ENCODE assay signal across 11 mouse cellular contexts in genomic region chr3:105047616-105048015, GRCm38 (mm10). TPM values are rescaled to one million over a fixed set of nuclear protein-coding genes. Genes with fewer than 3 reads are reported as not detected.
A peak's percentile ranks its signal among the peaks of the same experiment; 100 is the strongest.
DNase-seq lines count a peak whose midpoint lies in the region; ATAC-seq and TF ChIP-seq lines count a peak whose summit lies in the region.
"Had no signal": no experiment of that assay in that cellular context is flagged by ENCODE, and none has a peak within 500 bp of the region (broad histone marks: within the 10 kb centered on the region; RNA-seq: fewer than 3 reads in every experiment).

No protein-coding gene starts in this region.

- no peak overlapping the region for H3K4me3 ChIP-seq in spleen, adult 2 months (ENCODE audit: extremely low read depth, insufficient read depth, insufficient read length)
- peak overlapping the region; percentile 42 for H3K4me3 ChIP-seq in megakaryocyte, embryonic 14.5 days (replicated peaks)
- H3K4me3 ChIP-seq in midbrain, embryonic 15.5 days: no peak overlapping the region

- H3K36me3 ChIP-seq in spleen, adult 2 months (ENCODE audit: control insufficient read depth, insufficient read depth, low read length): no peaks in the 10 kb centered on the region
- no peaks in the 10 kb centered on the region for H3K36me3 ChIP-seq in megakaryocyte, embryonic 14.5 days (replicated peaks; ENCODE audit: low read length)
- no peaks in the 10 kb centered on the region for H3K36me3 ChIP-seq in midbrain, embryonic 15.5 days (replicated peaks)

- TF ChIP-seq POLR2A in spleen, adult 2 months (IDR thresholded peaks at IDR 0.05; ENCODE audit: low read depth, low read length): no peak

- H3K27me3 ChIP-seq in spleen, adult 2 months (ENCODE audit: control insufficient read depth, insufficient read depth, low read length): peaks cover 4% of the 10 kb centered on the region; the same call in 1 of the 2 replicates
- peaks cover 43% of the 10 kb centered on the region for H3K27me3 ChIP-seq in megakaryocyte, embryonic 14.5 days (replicated peaks)
- H3K27me3 ChIP-seq in midbrain, embryonic 15.5 days (replicated peaks): no peaks in the 10 kb centered on the region

- no peaks in the 10 kb centered on the region for H3K4me1 ChIP-seq in spleen, adult 2 months (ENCODE audit: control insufficient read depth, insufficient read depth, insufficient read length)
- H3K4me1 ChIP-seq in megakaryocyte, embryonic 14.5 days: peaks cover 8% of the 10 kb centered on the region
- peaks cover 68% of the 10 kb centered on the region for H3K4me1 ChIP-seq in midbrain, embryonic 15.5 days

- ATAC-seq in hematopoietic stem cell, adult 5-6 weeks (replicated peaks in 1 of 2; ENCODE audit: insufficient read depth in 1 of 2, low FRiP score in 2 of 2, low TSS enrichment in 1 of 2, low read depth in 1 of 2, poor library complexity in 2 of 2, severe bottlenecking in 2 of 2): 0 out of 4 replicates have a peak, but pooled peaks have one; percentile 24 to 43
- no peak for ATAC-seq in midbrain, embryonic 15.5 days (replicated peaks)

- no peak for TF ChIP-seq CTCF in spleen, adult 2 months (IDR thresholded peaks at IDR 0.05; ENCODE audit: extremely low read depth, insufficient read depth, insufficient read length, insufficient replicate concordance)

- peak overlapping the region; percentile 28 for H3K27ac ChIP-seq in spleen, adult 2 months (ENCODE audit: insufficient read depth, low read length)
- H3K27ac ChIP-seq in midbrain, embryonic 15.5 days: no peak overlapping the region
- H3K27ac ChIP-seq: kidney, postnatal 0 days had no signal

- no peaks in the 10 kb centered on the region for H3K9me3 ChIP-seq in megakaryocyte, embryonic 14.5 days
- no peaks in the 10 kb centered on the region for H3K9me3 ChIP-seq in midbrain, embryonic 15.5 days

- no peak overlapping the region for H3K4me2 ChIP-seq in midbrain, embryonic 15.5 days

- peak; percentile 17 to 24 for DNase-seq in cerebellum, postnatal 14 days
- DNase-seq in cerebellum, adult 11 months: no peak
- no peak for DNase-seq in spleen, adult 2 months (ENCODE audit: low read depth in 1 of 2, low spot score in 2 of 2)
- DNase-seq in spleen, postnatal 4 days (ENCODE audit: low spot score in 2 of 2): no peak
- no peak for DNase-seq in embryo, embryonic 10.5 days (ENCODE audit: low spot score)

- H3K9ac ChIP-seq in midbrain, embryonic 15.5 days: no peak overlapping the region

- WGBS in spleen, adult 2 months: 30% methylated on average over 8 of the region's 8 CpGs
- 85% methylated on average over 8 of the region's 8 CpGs for WGBS in midbrain, embryonic 15.5 days

RNA-seq across cellular contexts. Expression of gene Cttnbp2nl, which starts 5.3 kb away (rescaled TPM):
- 1.3 and 1.6 TPM in 2 replicates for polyA plus RNA-seq in spleen, adult 2 months (2012; rRNA removed)
- 0.35 and 0.81 TPM in 2 replicates for total RNA-seq in hematopoietic stem cell, adult 5-6 weeks (2017)
- polyA plus RNA-seq in megakaryocyte, embryonic 14.5 days (2012; ENCODE audit: insufficient read depth, low replicate concordance): 2.2 TPM in 1 of 2 replicates, not detected in the other
- polyA plus RNA-seq in midbrain, embryonic 15.5 days (2015; fragmentation: Nextera tagmentation; extraction: Ambion mirVana): 60.6 and 60.9 TPM in 2 replicates

RNA-seq across cellular contexts. Expression of gene 4930564D02Rik, which starts 19.0 kb away (rescaled TPM):
- not detected in 2 replicates for polyA plus RNA-seq in spleen, adult 2 months (2012; rRNA removed)
- not detected in 2 replicates for total RNA-seq in hematopoietic stem cell, adult 5-6 weeks (2017)
- not detected in 2 replicates for polyA plus RNA-seq in megakaryocyte, embryonic 14.5 days (2012; ENCODE audit: insufficient read depth, low replicate concordance)
- polyA plus RNA-seq in midbrain, embryonic 15.5 days (2015; fragmentation: Nextera tagmentation; extraction: Ambion mirVana): not detected in 2 replicates
- total RNA-seq: neutrophil, adult 5-6 weeks had no signal
- polyA plus RNA-seq: C2C12; kidney, postnatal 0 days had no signal

Comparison
In these comparisons a context has a peak if more than half of its experiments do, and no peak if none do; other contexts are left out.
1. DNase-seq: peak in cerebellum, postnatal 14 days (2 of 2); none in cerebellum, adult 11 months (single experiment), spleen, adult 2 months (0 of 2), spleen, postnatal 4 days (0 of 2) and embryo, embryonic 10.5 days (single experiment).
2. RNA of gene Cttnbp2nl, which starts 5.3 kb away (polyA plus RNA-seq): 60.6 to 60.9 TPM in midbrain, embryonic 15.5 days; 2.2 TPM in megakaryocyte, embryonic 14.5 days and 1.3 to 1.6 TPM in spleen, adult 2 months; every median in the first group is over 10 times any median in the second.